Mouse (Mus musculus) left cerebral cortex, adult 18-20 months (tissue): ENCODE measurements around the gene Wdr63. TPM values are rescaled to one million over a fixed set of nuclear protein-coding genes. Genes with fewer than 3 reads are reported as not detected.

Experiments
- DNase-seq, 2 experiments: peaks; one replicate each; pipeline ENCODE4 v3.0.0; 2021 to 2022; ENCODE audit warnings: low spot score in 2 of 2, mixed read lengths in 1 of 2
- total RNA-seq, 2 experiments: library from RNA; stranded (reverse); gene quantifications; 2 replicates each; pipeline ENCODE4 v1.2.3; 2021

Wdr63 gene
- total RNA-seq, 2 experiments from 2014 or later: 0.37 TPM; not detected in 1

GRCm38 (mm10) chr3:146122807-146123463, 15.0 kb upstream of the Wdr63 start:
- no peak for DNase-seq

- DNase-seq: no peak
Observed at GRCm38 (mm10) chr3:146122125-146122420, 14.1 kb upstream of the Wdr63 start.

GRCm38 (mm10) chr3:146121310-146122124, 13.6 kb upstream of the Wdr63 start:
- no peak for DNase-seq

- no peak for DNase-seq
Observed at GRCm38 (mm10) chr3:146117997-146118457, 10.1 kb upstream of the Wdr63 start.

- DNase-seq: no peak
Observed at GRCm38 (mm10) chr3:146117258-146117996, 9.5 kb upstream of the Wdr63 start, which contains the start of gene Mcoln3. Gene Mcoln3, plus strand, starts transcription at chr3:146117450.

- no peak for DNase-seq
Observed at GRCm38 (mm10) chr3:146110916-146111315, 3.0 kb upstream of the Wdr63 start.

GRCm38 (mm10) chr3:146110358-146110757, 2.4 kb upstream of the Wdr63 start:
- no peak for DNase-seq

GRCm38 (mm10) chr3:146108945-146109344, 1.0 kb upstream of the Wdr63 start:
- no peak for DNase-seq

- no peak for DNase-seq
Observed at GRCm38 (mm10) chr3:146107116-146107849, 647 bp downstream of the Wdr63 start.

- DNase-seq: peak in 1 of 2 experiments; percentile 4
Observed at GRCm38 (mm10) chr3:146102049-146102448, 5.9 kb downstream of the Wdr63 start.

GRCm38 (mm10) chr3:146099925-146100324, 8.0 kb downstream of the Wdr63 start:
- DNase-seq: no peak

- no peak for DNase-seq
Observed at GRCm38 (mm10) chr3:146097861-146098260, 10.1 kb downstream of the Wdr63 start.

- DNase-seq: no peak
Observed at GRCm38 (mm10) chr3:146096986-146097385, 10.9 kb downstream of the Wdr63 start.

- DNase-seq: no peak
Observed at GRCm38 (mm10) chr3:146095066-146095465, 12.9 kb downstream of the Wdr63 start.

GRCm38 (mm10) chr3:146090988-146091657, 16.8 kb downstream of the Wdr63 start:
- no peak for DNase-seq

GRCm38 (mm10) chr3:146080241-146080640, 27.7 kb downstream of the Wdr63 start:
- DNase-seq: no peak

- no peak for DNase-seq
Observed at GRCm38 (mm10) chr3:146072780-146073179, 35.1 kb downstream of the Wdr63 start.

- no peak for DNase-seq
Observed at GRCm38 (mm10) chr3:146069276-146069675, 38.7 kb downstream of the Wdr63 start.

GRCm38 (mm10) chr3:146063146-146063545, 44.8 kb downstream of the Wdr63 start:
- no peak for DNase-seq

- DNase-seq: no peak
Observed at GRCm38 (mm10) chr3:146059356-146059926, 48.5 kb downstream of the Wdr63 start.
